Mouse (Mus musculus): Measurements from ENCODE around the gene Bcas1.
"Not testable (repeated sequence)": the region's sequence is repeated elsewhere in the genome, so short reads cannot be mapped to it uniquely, and the experiment has no call there.

DNA sequence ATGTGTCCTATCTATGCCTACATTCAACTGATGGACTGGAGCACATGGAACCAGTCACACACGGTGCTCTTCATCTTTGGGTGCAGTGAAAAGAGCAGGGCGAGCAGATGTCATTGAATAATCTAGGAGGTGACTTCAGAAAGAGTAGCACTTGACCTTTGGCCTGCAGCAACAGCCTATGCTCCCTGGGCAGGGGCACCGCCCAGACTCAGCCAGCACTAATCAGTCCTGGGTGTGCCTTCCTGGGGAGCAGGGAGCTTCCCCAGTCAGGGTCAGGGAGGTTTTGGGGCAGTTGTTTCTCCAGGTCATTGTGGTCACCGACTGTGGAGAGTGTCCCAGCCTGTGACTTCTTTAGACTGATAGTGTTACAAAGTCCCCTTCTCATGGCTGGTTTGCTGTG, 26.2 kb upstream of the Bcas1 start:
- TF ChIP-seq CEBPB (IDR thresholded peaks at IDR 0.05; ENCODE audit: low read depth); CTCF (IDR thresholded peaks at IDR 0.05; ENCODE audit: control insufficient read depth, insufficient read depth, insufficient read length); FOSL1 (IDR thresholded peaks at IDR 0.05; ENCODE audit: insufficient read depth, low read length, poor library complexity, severe bottlenecking); MAX (IDR thresholded peaks at IDR 0.05); USF1 (IDR thresholded peaks at IDR 0.05; ENCODE audit: low read depth); MYOD1 (IDR thresholded peaks at IDR 0.05; ENCODE audit: control insufficient read depth, insufficient read length, low read depth): not testable (repeated sequence)

Data from C2C12 (cell line).